Mouse (Mus musculus) megakaryocyte-erythroid progenitor cell, adult 5-6 weeks (primary cell): ENCODE measurements around the gene Rdh1. TPM values are rescaled to one million over a fixed set of nuclear protein-coding genes. Genes with fewer than 3 reads are reported as not detected.
"Not testable (repeated sequence)": the region's sequence is repeated elsewhere in the genome, so short reads cannot be mapped to it uniquely, and the experiment has no call there.

Experiments
- ATAC-seq: replicated peaks from 2 replicates; pipeline ENCODE4 v1.8.0; 2016; ENCODE audit warnings: mild to moderate bottlenecking, inconsistent platforms; ENCODE audit not compliant: severe bottlenecking, poor library complexity, low FRiP score, low TSS enrichment
- total RNA-seq, 2 experiments: library from RNA; stranded (forward) in 1 of 2; stranded (reverse) in 1 of 2; fragments of 200-1000, 215-1000 nt in 1 of 2; fragments of >200 nt in 1 of 2; fragmentation: Nextera tagmentation in 1 of 2; gene quantifications; 2 replicates each; pipeline ENCODE4 v1.2.3; 2014 to 2017

Gene Rdh1
- total RNA-seq, 2 experiments from 2014 or later, result 0.05 to 0.24 TPM

DNA sequence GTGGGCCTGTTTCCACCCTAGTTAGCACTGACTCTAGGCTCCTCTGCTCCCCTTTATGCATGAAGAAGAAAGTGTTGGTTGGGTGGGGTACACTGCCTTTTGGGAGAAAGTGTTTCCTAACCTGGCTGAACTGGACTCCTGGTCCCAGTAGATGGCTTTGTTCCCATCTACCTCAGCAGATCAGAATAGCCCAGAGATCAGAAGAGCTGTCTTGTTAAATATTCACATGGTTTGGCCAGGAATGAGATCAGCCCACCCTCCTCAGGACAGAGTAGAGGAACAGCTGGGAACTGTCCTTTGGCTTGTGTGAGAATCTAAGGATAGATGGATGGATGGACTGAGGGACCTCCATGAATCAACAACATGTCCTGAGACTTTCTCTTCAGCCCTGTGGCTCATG is 56.4 kb downstream of the Rdh1 start:
- no peak for ATAC-seq

DNA sequence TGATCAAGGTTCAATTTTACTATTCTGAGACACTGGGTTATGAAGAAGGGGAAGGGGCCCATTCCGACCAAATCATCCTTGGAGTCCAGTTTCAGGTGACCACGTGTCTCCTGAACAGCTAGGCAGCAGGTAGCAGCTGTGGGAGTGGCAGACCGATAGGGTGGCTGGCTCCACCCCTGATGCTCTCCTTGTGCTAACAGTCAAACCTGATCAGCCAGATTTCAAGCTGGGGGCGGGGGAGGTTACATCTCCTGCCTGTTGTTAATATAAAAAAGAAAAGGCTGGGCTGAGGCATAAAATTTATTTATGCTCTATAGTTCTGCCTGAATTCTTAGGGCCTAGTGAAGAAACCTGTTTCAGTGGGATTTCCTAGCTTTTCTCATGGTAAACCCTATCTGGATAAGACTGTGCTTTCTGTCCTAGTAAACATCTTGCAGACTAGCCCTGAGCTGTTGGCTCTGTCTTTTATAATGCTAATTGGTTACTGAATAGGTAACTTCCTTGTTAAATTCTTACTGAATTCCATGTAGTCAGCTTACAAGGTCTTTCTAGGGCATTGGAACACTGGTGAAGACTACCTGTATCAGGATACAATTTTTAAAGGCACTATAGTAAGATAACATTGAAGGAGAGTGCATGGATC is 57.9 kb downstream of the Rdh1 start:
- not testable (repeated sequence) for ATAC-seq

Other genes with a start within 250 kb of the Rdh1 start
- gene Ndufa4l2, start 244.8 kb upstream of the Rdh1 start, total RNA-seq (2014; fragmentation: Nextera tagmentation), result not detected in 2 replicates
- gene Ndufa4l2, start 244.8 kb upstream of the Rdh1 start, total RNA-seq (2017), result not detected in 2 replicates
- gene Shmt2, start 237.3 kb upstream of the Rdh1 start, total RNA-seq (2014; fragmentation: Nextera tagmentation), result 159 and 164 TPM in 2 replicates
- gene Shmt2, start 237.3 kb upstream of the Rdh1 start, total RNA-seq (2017), result 76.6 and 87.1 TPM in 2 replicates
- gene Nxph4, start 225.2 kb upstream of the Rdh1 start, total RNA-seq (2014; fragmentation: Nextera tagmentation), result not detected in 2 replicates
- gene Nxph4, start 225.2 kb upstream of the Rdh1 start, total RNA-seq (2017), result not detected in 2 replicates
- gene Lrp1, start 138.6 kb upstream of the Rdh1 start, total RNA-seq (2014; fragmentation: Nextera tagmentation), result 0.26 TPM in 1 of 2 replicates, not detected in the other
- 0.04 TPM in 1 of 2 replicates, not detected in the other for gene Lrp1, start 138.6 kb upstream of the Rdh1 start, total RNA-seq (2017)
- 51.7 and 57.9 TPM in 2 replicates for gene Stat6, start 116.7 kb upstream of the Rdh1 start, total RNA-seq (2014; fragmentation: Nextera tagmentation)
- 32.2 and 35.3 TPM in 2 replicates for gene Stat6, start 116.7 kb upstream of the Rdh1 start, total RNA-seq (2017)
- gene Nemp1, start 92.8 kb upstream of the Rdh1 start, total RNA-seq (2014; fragmentation: Nextera tagmentation), result 19.4 and 22.7 TPM in 2 replicates
- gene Nemp1, start 92.8 kb upstream of the Rdh1 start, total RNA-seq (2017), result 17.6 and 35.2 TPM in 2 replicates
- gene Nab2, start 91.2 kb upstream of the Rdh1 start, total RNA-seq (2014; fragmentation: Nextera tagmentation), result 0.99 TPM in 1 of 2 replicates, not detected in the other
- 1.1 and 2.2 TPM in 2 replicates for gene Nab2, start 91.2 kb upstream of the Rdh1 start, total RNA-seq (2017)
- 0.79 and 1.4 TPM in 2 replicates for gene Myo1a, start 54.6 kb upstream of the Rdh1 start, total RNA-seq (2014; fragmentation: Nextera tagmentation)
- gene Myo1a, start 54.6 kb upstream of the Rdh1 start, total RNA-seq (2017), result not detected in 2 replicates
- gene Tac2, start 35.2 kb upstream of the Rdh1 start, total RNA-seq (2014; fragmentation: Nextera tagmentation), result 3.5 and 9.5 TPM in 2 replicates
- 0.91 and 2.3 TPM in 2 replicates for gene Tac2, start 35.2 kb upstream of the Rdh1 start, total RNA-seq (2017)
- gene Zbtb39, start 20.2 kb upstream of the Rdh1 start, total RNA-seq (2014; fragmentation: Nextera tagmentation), result 6.9 and 10.2 TPM in 2 replicates
- gene Zbtb39, start 20.2 kb upstream of the Rdh1 start, total RNA-seq (2017), result 3.0 and 3.4 TPM in 2 replicates
- gene Gpr182, start 8.0 kb upstream of the Rdh1 start, total RNA-seq (2014; fragmentation: Nextera tagmentation), result not detected in 2 replicates
- not detected in 2 replicates for gene Gpr182, start 8.0 kb upstream of the Rdh1 start, total RNA-seq (2017)
- gene Rdh16f1, start 66 bp downstream of the Rdh1 start, total RNA-seq (2014; fragmentation: Nextera tagmentation), result not detected in 2 replicates
- not detected in 2 replicates for gene Rdh16f1, start 66 bp downstream of the Rdh1 start, total RNA-seq (2017)
- 0.79 TPM in 1 of 2 replicates, not detected in the other for gene Rdh9, start 16.7 kb downstream of the Rdh1 start, total RNA-seq (2014; fragmentation: Nextera tagmentation)
- 0.76 TPM in 1 of 2 replicates, not detected in the other for gene Rdh9, start 16.7 kb downstream of the Rdh1 start, total RNA-seq (2017)
- not detected in 2 replicates for gene Rdh16, start 41.4 kb downstream of the Rdh1 start, total RNA-seq (2014; fragmentation: Nextera tagmentation)
- gene Rdh16, start 41.4 kb downstream of the Rdh1 start, total RNA-seq (2017), result not detected in 2 replicates
- gene Rdh19, start 90.2 kb downstream of the Rdh1 start, total RNA-seq (2014; fragmentation: Nextera tagmentation), result not detected in 2 replicates
- not detected in 2 replicates for gene Rdh19, start 90.2 kb downstream of the Rdh1 start, total RNA-seq (2017)
- not detected in 2 replicates for gene Rdh16f2, start 106.8 kb downstream of the Rdh1 start, total RNA-seq (2014; fragmentation: Nextera tagmentation)
- gene Rdh16f2, start 106.8 kb downstream of the Rdh1 start, total RNA-seq (2017), result not detected in 2 replicates
- not detected in 2 replicates for gene Rdh7, start 129.1 kb downstream of the Rdh1 start, total RNA-seq (2014; fragmentation: Nextera tagmentation)
- not detected in 2 replicates for gene Rdh7, start 129.1 kb downstream of the Rdh1 start, total RNA-seq (2017)
- not detected in 2 replicates for gene Sdr9c7, start 138.8 kb downstream of the Rdh1 start, total RNA-seq (2014; fragmentation: Nextera tagmentation)
- gene Sdr9c7, start 138.8 kb downstream of the Rdh1 start, total RNA-seq (2017), result not detected in 2 replicates
- gene Hsd17b6, start 247.9 kb downstream of the Rdh1 start, total RNA-seq (2014; fragmentation: Nextera tagmentation), result 0.55 TPM in 1 of 2 replicates, not detected in the other
- gene Hsd17b6, start 247.9 kb downstream of the Rdh1 start, total RNA-seq (2017), result not detected in 2 replicates